Mouse (Mus musculus): ENCODE measurements around the gene Ehd4. TPM values are rescaled to one million over a fixed set of nuclear protein-coding genes. Genes with fewer than 3 reads are reported as not detected.

Ehd4 gene
- 10.9 and 11.8 TPM in 2 replicates for polyA plus RNA-seq (2012; rRNA removed)

DNA sequence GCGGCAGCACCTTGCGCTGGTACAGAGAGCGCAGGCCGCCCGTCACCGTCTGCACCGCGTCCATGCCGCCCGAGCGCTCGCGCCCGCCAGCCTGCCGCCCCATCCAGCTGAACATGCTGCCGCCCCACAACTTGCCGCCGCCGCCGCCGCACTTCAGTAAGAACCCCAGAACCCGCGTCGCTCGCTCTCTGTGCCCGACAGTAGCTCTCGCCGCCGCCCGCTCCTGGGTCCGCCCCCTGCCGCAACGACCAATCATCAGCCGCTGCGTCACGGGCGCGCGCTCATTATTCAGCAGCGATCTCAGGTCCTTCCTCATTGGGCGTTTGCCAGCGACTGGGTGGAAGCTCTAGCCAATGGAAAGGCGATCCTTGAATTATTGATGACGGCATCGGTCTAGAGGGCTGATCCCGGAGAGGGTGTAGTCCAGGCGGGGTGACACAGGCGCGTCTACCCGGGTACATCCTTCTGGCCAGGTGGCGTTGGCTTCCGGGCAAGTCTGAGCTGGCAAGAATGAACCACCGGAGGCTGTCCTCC, at the start of gene Ehd4:
Gene Ehd4 (minus strand): TSS at position 246 of the 534 bp plus-strand sequence.
- peak; percentile 96 to 99 for DNase-seq (ENCODE audit: extremely low spot score in 1 of 2, low spot score in 1 of 2)

- no peak for DNase-seq (ENCODE audit: extremely low spot score in 1 of 2, low spot score in 1 of 2)
These were observed 49.3 kb upstream of the Ehd4 start for GRCm38 (mm10) chr2:120203742-120204141.

DNA sequence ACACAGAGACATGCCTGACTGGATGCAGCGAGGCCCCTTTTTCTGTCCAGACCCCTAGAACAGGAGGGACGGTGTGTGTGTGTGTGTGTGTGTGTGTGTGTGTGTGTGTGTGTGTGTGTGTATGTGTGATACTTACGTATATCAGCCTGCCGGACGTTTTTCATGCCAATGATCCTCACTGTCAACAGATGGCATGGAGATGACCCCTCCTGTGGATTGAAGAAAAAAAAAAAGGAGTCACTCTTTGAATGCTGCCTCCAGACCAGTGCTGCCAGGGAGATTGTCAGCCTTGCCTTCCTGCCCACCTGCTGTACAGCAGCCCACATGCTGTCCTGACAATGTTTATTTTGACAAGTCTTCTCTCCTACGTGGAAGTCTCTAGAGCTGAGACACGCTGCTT, 45.7 kb upstream of the Ehd4 start:
- DNase-seq (ENCODE audit: extremely low spot score in 1 of 2, low spot score in 1 of 2): peak in 1 of 2 experiments; percentile 38

DNA sequence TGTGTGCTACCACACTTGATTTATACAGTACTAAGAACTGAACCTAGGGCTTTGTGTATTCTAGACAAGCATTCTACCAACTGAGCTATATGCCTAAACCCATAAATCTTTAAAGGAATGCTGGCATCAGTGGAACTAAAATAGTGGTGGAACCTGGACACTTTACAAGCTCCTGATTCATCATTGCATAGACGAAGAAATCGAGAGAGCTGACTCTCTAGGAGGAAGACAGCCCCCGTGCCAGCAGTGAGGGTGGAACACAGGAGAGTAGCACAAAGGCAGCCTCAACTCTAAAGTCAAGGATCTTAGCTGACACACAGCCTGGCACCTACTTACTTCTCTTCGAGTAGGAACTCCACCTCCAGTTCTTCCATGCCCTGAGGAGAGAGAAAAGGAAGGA, 33.8 kb upstream of the Ehd4 start:
- peak in 1 of 2 experiments; percentile 18 for DNase-seq (ENCODE audit: extremely low spot score in 1 of 2, low spot score in 1 of 2)

- DNase-seq (ENCODE audit: extremely low spot score in 1 of 2, low spot score in 1 of 2): no peak
These were observed 33.2 kb upstream of the Ehd4 start for GRCm38 (mm10) chr2:120187583-120187982.

DNA sequence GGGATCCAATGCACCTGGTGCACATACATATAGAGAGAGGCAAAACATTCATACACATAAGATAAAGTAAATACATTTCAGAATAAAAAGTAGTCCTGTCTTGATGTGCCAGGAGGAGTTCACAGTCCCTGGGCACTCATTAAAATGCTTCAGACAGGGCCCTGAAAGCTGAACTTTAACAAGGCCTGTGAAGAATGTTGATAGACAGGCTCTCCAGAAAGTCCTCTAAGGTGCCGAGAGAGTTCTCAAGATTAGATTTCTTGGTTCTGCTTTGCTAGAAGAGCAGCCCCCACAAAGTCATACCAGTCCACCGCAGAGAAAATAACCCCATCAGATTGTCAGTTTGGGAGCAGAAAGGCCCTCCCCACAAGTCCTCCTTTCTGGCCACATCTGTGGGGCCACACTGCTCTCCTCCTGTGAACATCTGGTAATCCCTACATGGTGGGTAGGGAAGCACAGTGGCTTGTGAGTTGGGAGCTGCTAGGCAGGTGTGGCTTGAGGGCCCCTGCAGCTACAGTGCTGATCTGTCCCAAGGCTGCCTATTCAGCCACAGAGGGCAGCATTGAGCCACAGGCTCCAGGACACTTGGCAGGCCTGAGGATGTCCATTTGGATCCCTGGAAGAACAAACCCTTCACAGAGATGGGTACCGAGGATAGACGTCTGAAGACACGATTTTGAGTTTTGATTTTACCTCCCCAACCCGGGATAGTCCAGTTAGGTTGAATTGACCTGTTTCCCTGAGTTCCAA, 31.3 kb upstream of the Ehd4 start:
- no peak for DNase-seq (ENCODE audit: extremely low spot score in 1 of 2, low spot score in 1 of 2)

GRCm38 (mm10) chr2:120178936-120179335, 24.5 kb upstream of the Ehd4 start:
- no peak for DNase-seq (ENCODE audit: extremely low spot score in 1 of 2, low spot score in 1 of 2)

DNA sequence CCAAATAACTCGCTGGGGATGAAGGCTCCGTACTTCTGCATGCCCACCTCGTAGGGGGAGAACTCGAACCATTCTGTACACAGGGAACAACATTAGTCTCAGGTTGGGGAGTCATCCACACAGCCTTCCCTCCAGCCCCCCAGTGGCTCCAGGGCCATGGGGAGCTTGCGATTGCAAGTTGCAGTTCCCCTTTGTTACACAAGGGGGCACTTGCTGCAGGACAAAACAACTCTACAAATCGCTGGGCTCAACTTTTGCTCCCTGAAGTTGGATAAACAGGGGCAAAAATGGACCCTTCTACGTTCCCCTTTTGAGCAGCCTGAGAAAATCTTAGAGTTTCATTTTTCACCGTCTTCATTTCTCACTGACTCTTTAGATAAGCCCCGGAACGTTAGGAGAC, 19.3 kb upstream of the Ehd4 start:
- peak in 1 of 2 experiments; percentile 72 for DNase-seq (ENCODE audit: extremely low spot score in 1 of 2, low spot score in 1 of 2)

GRCm38 (mm10) chr2:120171362-120171761, 17.0 kb upstream of the Ehd4 start:
- DNase-seq (ENCODE audit: extremely low spot score in 1 of 2, low spot score in 1 of 2): no peak

GRCm38 (mm10) chr2:120170726-120171125, 16.3 kb upstream of the Ehd4 start:
- DNase-seq (ENCODE audit: extremely low spot score in 1 of 2, low spot score in 1 of 2): peak in 1 of 2 experiments; percentile 44

DNA sequence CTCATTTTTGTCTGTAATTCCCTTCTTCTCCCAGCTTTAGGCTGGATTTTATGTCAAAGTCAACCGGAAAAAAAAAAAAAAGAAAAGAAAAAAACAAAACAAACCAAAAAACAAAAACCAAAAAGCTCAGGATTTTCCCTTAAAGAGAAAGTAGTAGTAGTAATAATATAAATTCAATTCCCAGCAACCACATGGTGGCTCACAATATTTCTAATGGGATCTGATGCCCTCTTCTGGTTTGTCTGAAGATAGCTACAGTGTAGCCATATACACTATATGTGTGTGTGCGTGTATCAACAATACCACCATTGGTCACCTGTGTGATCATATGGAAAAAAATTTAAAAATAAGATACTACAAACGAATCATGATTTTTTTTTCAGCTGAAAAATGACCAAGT, 15.0 kb upstream of the Ehd4 start:
- no peak for DNase-seq (ENCODE audit: extremely low spot score in 1 of 2, low spot score in 1 of 2)

DNA sequence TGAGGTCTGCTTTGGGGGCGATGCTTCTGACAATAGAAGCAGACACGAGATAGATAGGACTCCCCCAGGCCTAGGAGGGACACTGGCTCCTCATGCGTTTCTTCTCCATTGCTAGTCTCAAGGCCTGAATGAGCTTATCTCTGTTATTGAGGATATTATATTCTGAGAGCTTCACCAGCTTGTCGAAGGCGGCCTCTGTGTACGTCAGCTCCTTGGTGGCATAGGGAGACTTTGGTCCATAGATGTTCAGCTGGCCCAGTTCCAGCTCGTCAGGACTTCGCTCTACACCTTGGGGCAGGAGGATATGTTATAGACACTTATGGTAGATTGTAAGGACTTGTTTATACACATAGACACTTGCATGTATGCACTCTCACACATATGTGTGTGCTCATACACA, 13.4 kb upstream of the Ehd4 start:
- no peak for DNase-seq (ENCODE audit: extremely low spot score in 1 of 2, low spot score in 1 of 2)

DNA sequence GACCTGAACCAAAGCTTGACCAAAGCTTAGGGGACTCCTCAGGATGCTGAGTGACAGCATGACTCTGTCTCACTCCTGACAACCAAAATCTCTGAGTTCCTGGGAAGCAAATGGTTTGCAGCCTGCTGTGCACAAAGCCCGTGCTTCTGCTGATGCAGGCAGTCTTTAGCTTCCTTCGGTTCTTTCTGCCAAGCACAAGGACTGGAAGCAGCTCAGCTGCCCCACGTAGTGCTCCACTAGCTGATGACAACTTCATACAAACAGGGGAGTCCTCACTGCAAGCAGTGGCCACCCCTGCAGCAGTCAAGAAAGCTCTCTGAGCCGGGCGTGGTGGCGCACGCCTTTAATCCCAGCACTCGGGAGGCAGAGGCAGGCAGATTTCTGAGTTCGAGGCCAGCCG, 11.1 kb upstream of the Ehd4 start:
- DNase-seq (ENCODE audit: extremely low spot score in 1 of 2, low spot score in 1 of 2): no peak

GRCm38 (mm10) chr2:120159434-120159833, 5.0 kb upstream of the Ehd4 start:
- no peak for DNase-seq (ENCODE audit: extremely low spot score in 1 of 2, low spot score in 1 of 2)

GRCm38 (mm10) chr2:120158846-120159245, 4.4 kb upstream of the Ehd4 start:
- DNase-seq (ENCODE audit: extremely low spot score in 1 of 2, low spot score in 1 of 2): no peak

DNA sequence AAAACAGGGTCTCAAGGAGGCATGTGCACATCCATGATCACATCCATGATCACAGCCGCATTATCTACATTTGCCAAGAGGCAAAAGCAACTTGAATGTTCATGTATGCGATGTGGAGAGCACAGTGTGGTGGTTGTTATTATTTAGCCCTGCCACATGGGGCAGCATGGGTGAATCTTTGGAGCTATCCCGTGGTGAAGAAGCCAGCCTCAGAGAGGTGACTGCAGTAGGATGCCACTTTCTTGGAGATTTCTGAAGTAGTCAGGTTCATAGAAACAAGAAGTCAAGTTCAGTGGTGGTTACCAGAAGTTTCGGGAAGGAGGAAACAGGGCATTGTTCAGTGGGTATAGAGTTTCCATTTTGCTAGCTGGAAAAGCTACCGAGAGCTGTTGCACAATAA, 3.6 kb upstream of the Ehd4 start:
- no peak for DNase-seq (ENCODE audit: extremely low spot score in 1 of 2, low spot score in 1 of 2)

DNA sequence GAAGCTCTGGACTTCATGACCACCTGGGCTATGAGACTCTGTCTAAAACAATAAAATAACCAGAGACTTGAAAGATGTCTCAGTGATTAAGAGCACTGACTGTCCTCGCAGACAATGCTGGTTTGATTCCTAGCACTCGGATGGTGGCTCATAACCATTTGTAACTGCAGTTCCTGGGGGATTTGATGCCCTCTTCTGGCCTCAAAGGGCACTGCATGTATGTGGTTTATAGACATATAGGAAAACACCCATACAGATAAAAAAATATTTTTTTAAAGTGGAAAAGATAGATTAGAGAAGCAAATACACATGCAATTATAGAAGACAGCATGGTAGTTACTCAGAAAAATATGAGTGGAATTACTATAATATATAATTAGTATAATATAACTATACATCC, 3.2 kb upstream of the Ehd4 start:
- DNase-seq (ENCODE audit: extremely low spot score in 1 of 2, low spot score in 1 of 2): no peak

DNA sequence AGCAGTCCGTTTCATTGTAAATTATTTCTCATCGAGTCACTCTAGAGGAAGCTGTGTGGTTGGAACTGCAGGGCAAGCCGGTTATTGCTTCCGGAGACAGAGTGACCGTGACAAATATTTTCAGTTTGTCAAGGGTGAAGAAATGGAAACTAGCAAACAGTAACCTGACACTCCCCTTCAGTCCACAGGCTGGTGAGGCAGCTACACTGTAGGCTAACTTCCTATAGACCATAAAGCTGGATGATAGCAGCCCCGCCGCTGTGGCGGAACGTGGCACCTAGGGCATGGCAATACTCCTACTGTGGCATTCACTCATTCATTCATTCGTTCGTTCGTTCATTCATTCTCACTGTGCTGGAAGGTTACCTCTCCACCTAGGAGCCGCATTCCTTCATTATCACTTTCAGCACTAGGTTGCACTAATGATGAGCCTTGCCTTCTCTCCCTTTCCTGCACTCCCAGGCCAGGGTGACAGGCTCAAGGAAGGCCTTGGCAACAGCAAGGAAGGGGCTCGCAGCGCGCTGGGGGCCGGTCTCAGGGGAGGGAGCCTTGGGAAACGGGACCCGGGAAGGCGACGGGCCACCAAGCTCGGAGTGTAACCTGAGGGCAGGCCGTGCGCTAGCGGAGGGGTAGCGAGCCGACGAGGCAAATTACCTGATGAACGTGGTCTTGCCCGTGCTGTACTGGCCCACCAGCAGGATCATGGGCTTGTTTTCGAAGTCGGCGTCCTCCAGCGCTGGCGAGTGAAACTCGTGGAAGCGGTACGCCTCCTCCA, 633 bp downstream of the Ehd4 start:
- DNase-seq (ENCODE audit: extremely low spot score in 1 of 2, low spot score in 1 of 2): no peak

DNA sequence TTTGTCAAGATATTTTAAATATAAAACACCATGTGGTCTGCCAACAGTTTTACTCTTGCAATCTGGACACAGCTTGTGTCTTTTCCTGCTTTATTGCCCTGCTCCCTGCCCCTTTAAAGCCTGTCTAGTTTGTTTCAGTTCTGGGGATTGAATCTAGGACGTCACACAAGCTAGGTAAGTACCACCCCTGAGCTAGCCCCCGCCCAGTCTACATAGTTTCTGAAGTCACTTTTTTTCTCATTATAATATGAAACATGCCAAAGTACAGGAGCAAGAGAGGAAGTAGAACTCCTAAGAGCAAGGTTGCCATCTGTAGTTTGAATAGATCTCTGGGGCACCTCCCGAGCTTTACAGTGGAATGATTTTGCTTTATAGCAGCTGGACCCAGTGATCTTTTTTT, 3.8 kb downstream of the Ehd4 start:
- DNase-seq (ENCODE audit: extremely low spot score in 1 of 2, low spot score in 1 of 2): no peak

- DNase-seq (ENCODE audit: extremely low spot score in 1 of 2, low spot score in 1 of 2): no peak
These were observed 4.8 kb downstream of the Ehd4 start for GRCm38 (mm10) chr2:120149634-120150033.

GRCm38 (mm10) chr2:120147999-120148398, 6.4 kb downstream of the Ehd4 start:
- no peak for DNase-seq (ENCODE audit: extremely low spot score in 1 of 2, low spot score in 1 of 2)

DNA sequence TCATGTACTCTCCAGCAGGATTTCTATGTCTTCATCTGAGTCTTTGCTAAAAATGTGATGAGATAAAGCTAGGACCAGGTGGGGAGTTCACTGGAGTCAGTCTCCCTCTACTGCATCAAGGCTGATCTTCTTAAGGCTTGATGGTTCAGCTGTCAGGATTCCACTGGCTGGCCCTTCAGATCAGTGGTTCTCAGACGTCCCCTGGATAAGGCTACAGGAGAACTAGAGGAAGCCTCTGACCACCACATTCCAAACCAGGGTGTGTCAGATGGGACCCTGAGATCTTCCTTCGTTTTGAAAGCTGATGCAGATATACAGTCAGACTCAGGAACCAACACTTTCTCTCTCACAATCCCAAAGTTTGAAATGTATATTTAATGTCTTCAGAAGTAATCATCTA, 7.0 kb downstream of the Ehd4 start:
- DNase-seq (ENCODE audit: extremely low spot score in 1 of 2, low spot score in 1 of 2): no peak
